Mouse (Mus musculus) hindbrain, postnatal 0 days (tissue): ENCODE data around the gene Irs4. TPM values are rescaled to one million over a fixed set of nuclear protein-coding genes. Genes with fewer than 3 reads are reported as not detected.

Experiments
- ATAC-seq: fragments of 200-750 bp; cut with Nextera tagmentation; 2 replicates; pipeline ENCODE4 v1.8.0; 2017; ENCODE audit warnings: mild to moderate bottlenecking, moderate TSS enrichment, moderate library complexity
- DNase-seq: peaks from one replicate; pipeline ENCODE4 v3.0.0-alpha.2; 2015; ENCODE audit warnings: low spot score
- H3K27ac ChIP-seq: fragments of 300-500 bp; sonication (generic); 2 replicates; pipeline ENCODE4 v1.5.1; 2014; ENCODE audit warnings: mild to moderate bottlenecking
- H3K27me3 ChIP-seq: fragments of 300-500 bp; sonication (generic); 2 replicates; pipeline ENCODE4 v1.6.1; 2014; ENCODE audit warnings: low read length, mixed read lengths; ENCODE audit not compliant: insufficient read depth
- H3K36me3 ChIP-seq: fragments of 300-500 bp; sonication (generic); 2 replicates; pipeline ENCODE4 v1.6.1; 2014; ENCODE audit warnings: low read length, mixed read lengths; ENCODE audit not compliant: insufficient read depth
- H3K4me1 ChIP-seq: fragments of 300-500 bp; sonication (generic); 2 replicates; pipeline ENCODE4 v1.6.1; 2014; ENCODE audit warnings: antibody characterized with exemption, low read length, mixed read lengths; ENCODE audit not compliant: insufficient read depth
- H3K4me2 ChIP-seq: fragments of 300-500 bp; sonication (generic); 2 replicates; pipeline ENCODE4 v1.6.1; 2014; ENCODE audit warnings: low read depth, mild to moderate bottlenecking, low read length, moderate library complexity, mixed read lengths
- H3K4me3 ChIP-seq: fragments of 300-500 bp; sonication (generic); 2 replicates; pipeline ENCODE4 v1.5.1; 2014; ENCODE audit warnings: low read length
- H3K9ac ChIP-seq: fragments of 300-500 bp; sonication (generic); replicated peaks from 2 replicates; pipeline ENCODE4 v1.6.1; 2014; ENCODE audit warnings: mild to moderate bottlenecking, low read length, moderate library complexity, mixed read lengths
- H3K9me3 ChIP-seq: fragments of 300-500 bp; sonication (generic); 2 replicates; pipeline ENCODE4 v1.6.1; 2016; ENCODE audit warnings: low read length, mixed read lengths
- CTCF ChIP-seq: IDR thresholded peaks from 2 replicates; pipeline ENCODE4 v1.5.1; 2016; ENCODE audit warnings: antibody characterized with exemption, control low read depth, low read depth
- WGBS: fragments of 180-500 bp; shearing (Covaris S2); extraction: QIAGEN DNeasy Blood & Tissue Kit; methylation state at CpG from one replicate; pipeline ENCODE4 v1.1.7; 2014; 5-methylcytosine and 5-hydroxymethylcytosine counted together
- polyA plus RNA-seq: library from polyadenylated mRNA; unstranded; fragments of >200 nt; fragmentation: Nextera tagmentation; extraction: Ambion mirVana; gene quantifications from 2 replicates; pipeline ENCODE4 v1.2.1, GENCODE M21; 2015
- total RNA-seq: library from RNA; depleted of rRNA; stranded (reverse); fragments of >200 nt; gene quantifications from 2 replicates; pipeline ENCODE4 v1.2.3, GENCODE M21; 2014; rRNA removed

Irs4 gene
- total RNA-seq, result 8.5 and 8.9 TPM in 2 replicates
- 2.3 TPM in 2 replicates for polyA plus RNA-seq

- TF ChIP-seq CTCF, result no peak
- 38% methylated on average over 49 of the region's 51 CpGs for WGBS
- H3K9me3 ChIP-seq, result no peaks in the 10 kb centered on the region
- H3K4me3 ChIP-seq, result peak within 1 kb of the TSS; percentile 40
- H3K27ac ChIP-seq, result no peak within 1 kb of the TSS
- ATAC-seq, result peak; percentile 76
- no peaks in the 10 kb centered on the region for H3K4me1 ChIP-seq
- peak within 1 kb of the TSS; percentile 58 for H3K4me2 ChIP-seq
- peaks cover 36% of the 10 kb centered on the region for H3K27me3 ChIP-seq
- DNase-seq, result peak; percentile 32
- no peaks in the 10 kb centered on the region for H3K36me3 ChIP-seq
- H3K9ac ChIP-seq, result peak within 1 kb of the TSS; percentile 17; the same call in 1 of the 2 replicates
Measured at GRCm38 (mm10) chrX:141724937-141725918, at the start of gene Irs4. Gene Irs4 (minus strand): TSS chrX:141725263.

GRCm38 (mm10) chrX:141750360-141750759 is 25.3 kb upstream of the Irs4 start:
- Histone ChIP-seq H3K9me3 (no peaks in the 10 kb centered on the region), H3K4me3 (no peak overlapping the region), H3K4me1 (no peaks in the 10 kb centered on the region), H3K4me2 (no peak overlapping the region), H3K9ac (no peak overlapping the region), H3K36me3 (no peaks in the 10 kb centered on the region), H3K27ac (no peak overlapping the region), H3K27me3 (no peaks in the 10 kb centered on the region)
- no peak for DNase-seq
- 50% methylated on average over 2 of the region's 2 CpGs for WGBS
- no peak for TF ChIP-seq CTCF
- ATAC-seq, result no peak

GRCm38 (mm10) chrX:141729570-141729969 is 4.5 kb upstream of the Irs4 start:
- Histone ChIP-seq H3K9me3 (no peaks in the 10 kb centered on the region), H3K9ac (no peak overlapping the region), H3K27ac (no peak overlapping the region), H3K4me3 (no peak overlapping the region), H3K36me3 (no peaks in the 10 kb centered on the region), H3K4me1 (no peaks in the 10 kb centered on the region), H3K27me3 (peaks cover 10% of the 10 kb centered on the region; the same call in 1 of the 2 replicates), H3K4me2 (no peak overlapping the region)
- TF ChIP-seq CTCF, result no peak
- 80% methylated on average over 5 of the region's 5 CpGs for WGBS
- ATAC-seq (no peak), DNase-seq (no peak)

- H3K9ac ChIP-seq, result no peak overlapping the region
- 35% methylated on average over 52 of the region's 52 CpGs for WGBS
- ATAC-seq (peak; percentile 61), DNase-seq (peak; percentile 8)
- no peak for TF ChIP-seq CTCF
- no peaks in the 10 kb centered on the region for H3K4me1 ChIP-seq
- no peaks in the 10 kb centered on the region for H3K9me3 ChIP-seq
- H3K36me3 ChIP-seq, result no peaks in the 10 kb centered on the region
- H3K4me2 ChIP-seq, result peak overlapping the region; percentile 58
- H3K4me3 ChIP-seq, result peak overlapping the region; percentile 40
- H3K27ac ChIP-seq, result no peak overlapping the region
- peaks cover 36% of the 10 kb centered on the region for H3K27me3 ChIP-seq
Measured at GRCm38 (mm10) chrX:141724391-141724891, 622 bp downstream of the Irs4 start.

DNA sequence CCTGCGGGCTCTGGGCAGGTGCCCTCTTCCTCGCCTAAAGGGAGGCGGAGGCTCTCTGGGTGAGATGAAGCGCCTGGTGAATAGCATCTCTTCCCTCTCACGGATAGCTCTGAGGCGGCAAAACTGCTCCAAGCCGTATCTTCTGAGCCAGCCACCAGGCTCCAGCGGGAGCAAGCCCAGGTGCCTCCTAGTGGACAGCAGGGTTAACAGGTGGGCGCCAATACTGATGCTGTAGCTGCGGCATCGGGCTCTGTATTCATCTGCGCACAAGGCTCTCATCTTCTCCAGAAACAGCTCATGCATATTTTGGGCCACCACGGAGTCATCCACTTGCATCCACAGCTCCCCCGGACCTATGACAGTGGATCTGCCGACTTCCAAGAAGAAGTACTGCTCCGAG is 1.1 kb downstream of the Irs4 start:
- no peaks in the 10 kb centered on the region for H3K9me3 ChIP-seq
- TF ChIP-seq CTCF, result peak; percentile 54
- WGBS, result 33% methylated on average over 16 of the region's 16 CpGs
- H3K4me2 ChIP-seq, result peak overlapping the region; percentile 58
- no peaks in the 10 kb centered on the region for H3K4me1 ChIP-seq
- peak overlapping the region; percentile 40 for H3K4me3 ChIP-seq
- H3K27me3 ChIP-seq, result peaks cover 36% of the 10 kb centered on the region
- DNase-seq (peak; percentile 30), ATAC-seq (peak; percentile 43)
- no peak overlapping the region for H3K9ac ChIP-seq
- no peaks in the 10 kb centered on the region for H3K36me3 ChIP-seq
- no peak overlapping the region for H3K27ac ChIP-seq

DNA sequence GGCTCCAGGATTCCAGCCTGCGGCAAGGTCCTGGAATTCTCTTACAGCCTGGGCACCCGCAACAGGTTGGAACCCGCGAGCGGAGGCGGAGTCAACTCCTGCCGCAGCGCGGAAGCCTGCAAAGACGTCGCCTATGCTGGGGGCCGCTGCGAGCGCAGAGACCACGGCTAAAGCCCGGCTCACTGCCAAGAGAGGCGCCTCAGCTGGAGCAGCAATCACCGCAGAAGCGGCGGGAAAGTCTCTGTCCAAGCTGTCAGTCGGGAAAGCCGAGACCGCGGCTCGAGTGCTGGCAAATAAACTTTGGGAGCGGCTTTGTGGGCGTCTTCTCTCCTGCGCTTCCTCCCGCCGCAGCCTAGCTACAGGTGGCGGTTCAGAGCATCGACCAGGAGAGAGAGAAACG is 3.3 kb downstream of the Irs4 start:
- H3K9ac ChIP-seq, result no peak overlapping the region
- no peaks in the 10 kb centered on the region for H3K4me1 ChIP-seq
- peak; percentile 24 for DNase-seq
- ATAC-seq, result no peak
- no peak for TF ChIP-seq CTCF
- H3K27me3 ChIP-seq, result peaks cover 31% of the 10 kb centered on the region
- no peaks in the 10 kb centered on the region for H3K9me3 ChIP-seq
- WGBS, result 29% methylated on average over 33 of the region's 33 CpGs
- peak overlapping the region; percentile 38 for H3K4me3 ChIP-seq
- H3K27ac ChIP-seq, result no peak overlapping the region
- no peaks in the 10 kb centered on the region for H3K36me3 ChIP-seq
- H3K4me2 ChIP-seq, result peak overlapping the region; percentile 62

Other genes with a start within 250 kb of the Irs4 start
- 31.9 and 39.4 TPM in 2 replicates for gene Col4a5, start 249.9 kb downstream of the Irs4 start, total RNA-seq
- gene Col4a5, start 249.9 kb downstream of the Irs4 start, polyA plus RNA-seq, result 6.9 and 7.1 TPM in 2 replicates
- not detected in 2 replicates for gene Gm15294, start 150.0 kb upstream of the Irs4 start, total RNA-seq
- gene Gm15294, start 150.0 kb upstream of the Irs4 start, polyA plus RNA-seq, result not detected in 2 replicates